Mouse (Mus musculus) thymus, postnatal 25 days (tissue): ENCODE measurements at regions not wholly inside any gene's neighbourhood (a gene's known extent, or its start where the extent isn't known, plus 50 kb on each side); places are given as distances from the start of the nearest gene placed in this dataset.

Experiments used
- DNase-seq: peaks from one replicate; pipeline ENCODE4 v3.0.0; 2022

DNA sequence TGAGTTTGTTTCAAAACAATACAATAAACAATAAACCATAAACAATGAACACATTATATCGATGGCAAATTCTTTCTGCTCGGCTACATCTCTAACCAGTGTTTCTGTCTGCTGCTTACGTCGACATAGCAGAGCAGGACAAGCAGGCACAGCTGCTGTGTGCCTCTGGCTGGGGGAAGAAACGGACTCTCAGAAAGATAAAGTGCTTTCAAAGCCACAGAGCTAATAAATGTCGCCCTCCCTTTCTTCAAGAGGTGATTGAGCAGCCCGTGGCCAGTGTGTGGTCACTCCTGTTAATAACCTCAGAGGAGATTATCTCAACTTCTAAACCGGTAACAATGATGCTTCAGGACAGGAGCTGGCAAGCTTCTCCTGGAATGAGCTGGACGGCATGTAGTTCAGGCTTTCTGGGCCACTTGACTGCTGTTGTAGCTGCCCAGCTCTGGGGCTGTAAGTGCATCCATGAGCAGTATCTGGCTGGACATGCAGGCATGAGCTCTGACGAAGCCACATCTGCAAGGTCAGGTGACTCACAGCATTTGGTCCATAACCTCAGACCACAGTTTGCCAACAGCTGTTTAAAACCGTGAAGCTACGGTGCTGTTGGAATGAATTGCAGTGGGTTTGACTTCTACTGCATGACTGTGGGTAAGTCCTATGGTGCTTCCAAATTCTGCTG lies 55.6 kb downstream of the Evx1 start:
- no peak for DNase-seq

DNA sequence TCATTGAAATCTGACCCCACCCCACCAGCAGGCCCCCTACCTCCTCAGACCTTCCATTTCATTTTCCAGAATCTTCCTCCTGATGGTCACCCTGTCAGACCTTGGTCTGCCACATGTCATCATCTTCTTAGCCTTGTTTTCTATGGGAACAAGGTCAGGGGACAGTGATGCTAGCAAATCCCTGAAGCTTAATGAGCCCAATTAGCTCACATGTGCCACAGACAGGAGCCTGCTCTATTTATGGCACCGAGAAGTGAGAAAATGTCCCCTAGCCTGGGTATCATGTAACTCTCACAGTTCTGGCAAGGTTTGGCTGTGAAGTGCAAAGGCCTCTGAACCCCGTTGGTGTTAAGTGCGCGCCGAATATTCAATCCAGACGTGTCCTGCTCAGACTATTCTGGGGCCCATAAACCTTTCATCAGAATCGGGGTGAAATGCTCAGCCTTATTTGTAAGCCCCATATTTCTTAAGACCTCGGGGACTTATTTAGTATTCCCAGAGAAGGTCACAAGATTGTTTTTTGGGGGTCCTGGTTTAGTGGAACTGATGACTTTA lies 57.6 kb downstream of the Evx1 start:
- DNase-seq: no peak

DNA sequence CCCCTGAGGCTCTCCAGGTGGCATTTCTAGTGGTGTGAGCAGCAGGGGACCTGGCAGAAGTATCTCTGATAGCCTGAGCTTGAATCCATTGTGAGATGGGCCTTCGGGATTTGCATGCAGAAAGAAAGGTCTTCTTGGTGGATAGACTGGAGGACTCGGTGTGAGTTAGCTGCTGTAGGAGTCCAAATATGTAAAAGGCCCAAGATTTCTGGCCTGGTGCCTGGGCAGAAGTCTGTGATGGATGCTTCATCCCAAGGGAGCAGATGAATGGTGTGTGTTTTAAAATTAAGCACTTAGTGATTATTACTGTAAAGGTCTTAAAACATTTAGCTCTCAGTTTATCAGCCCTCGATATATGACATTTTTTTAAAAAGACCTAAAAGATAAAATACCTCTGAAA lies 65.8 kb downstream of the Evx1 start:
- no peak for DNase-seq

DNA sequence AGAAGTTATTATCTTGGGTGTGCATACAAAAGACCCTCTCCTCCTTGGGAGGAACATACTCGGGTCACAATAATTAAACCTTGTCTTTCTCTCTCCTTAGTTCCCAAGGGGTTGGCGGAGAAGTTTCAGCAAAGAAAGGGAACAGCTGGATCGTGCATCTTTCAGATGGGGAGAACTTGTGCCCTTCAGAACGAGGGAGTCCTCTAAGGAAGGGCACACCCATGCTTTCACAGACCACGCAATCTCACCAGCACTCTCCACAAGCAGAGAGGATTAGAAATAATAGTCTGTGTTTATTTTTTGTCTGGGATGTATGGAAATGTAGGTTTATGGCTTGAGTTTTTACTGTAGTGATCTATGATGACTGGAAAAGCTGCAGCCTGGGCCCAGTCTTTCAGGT lies 66.3 kb downstream of the Evx1 start:
- no peak for DNase-seq

DNA sequence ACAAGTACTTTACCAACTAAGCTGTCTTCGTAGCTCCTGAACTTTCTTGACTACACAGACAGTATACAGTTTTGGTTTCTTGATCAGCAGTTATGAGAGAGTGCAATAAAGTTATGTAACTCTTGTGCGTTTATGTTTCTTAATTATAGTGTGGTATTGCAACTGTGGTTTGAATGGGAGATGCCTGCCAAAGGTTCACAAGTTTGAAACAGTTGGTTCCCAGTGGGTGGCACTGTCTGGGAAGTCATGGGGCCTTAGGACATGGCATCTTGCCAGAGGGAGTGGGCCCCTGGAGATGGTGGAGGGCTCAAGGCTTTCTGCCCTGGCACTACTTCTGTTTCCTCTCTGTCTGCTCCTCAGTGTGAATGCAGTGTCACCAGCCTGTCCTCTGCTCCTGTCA lies 71.7 kb downstream of the Evx1 start:
- DNase-seq: no peak

DNA sequence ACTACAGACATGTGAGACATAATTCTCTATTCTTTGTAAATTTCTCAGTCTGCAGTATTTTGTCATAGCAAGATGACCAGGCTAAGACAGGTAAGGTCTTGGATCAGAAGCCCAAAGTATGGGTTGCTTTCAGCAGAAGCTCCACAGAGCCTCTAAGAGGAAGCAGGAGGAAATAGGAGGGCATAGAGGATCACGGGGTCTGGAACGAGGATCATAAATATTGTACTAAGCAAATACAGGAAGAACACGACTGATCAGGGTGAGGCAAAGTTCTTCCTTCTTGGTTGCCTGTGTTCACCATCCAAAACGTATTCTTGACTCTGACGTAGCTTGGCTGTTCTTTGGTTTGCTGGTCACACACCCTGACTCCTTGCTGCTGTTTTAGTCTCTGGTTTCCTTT lies 88.1 kb downstream of the Evx1 start:
- no peak for DNase-seq

DNA sequence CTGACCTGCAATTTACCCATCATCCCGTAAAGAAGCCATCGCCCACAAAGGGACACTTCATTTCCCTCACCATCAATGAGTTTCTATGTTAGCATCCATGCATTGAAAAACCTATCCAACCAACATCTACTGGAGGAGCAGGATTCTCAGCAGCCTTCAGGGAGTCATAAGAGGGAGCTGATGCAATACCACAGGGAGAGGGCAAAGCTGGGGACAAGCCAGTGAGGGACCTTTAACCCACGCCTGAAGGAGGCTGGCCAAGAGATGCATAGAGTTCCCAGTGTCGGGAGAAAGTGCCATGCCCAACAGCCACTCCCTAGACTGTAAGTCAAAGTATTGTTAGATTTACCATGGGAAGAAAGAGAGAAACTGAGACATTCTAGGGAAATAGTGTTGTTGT lies 96.7 kb downstream of the Evx1 start:
- no peak for DNase-seq

DNA sequence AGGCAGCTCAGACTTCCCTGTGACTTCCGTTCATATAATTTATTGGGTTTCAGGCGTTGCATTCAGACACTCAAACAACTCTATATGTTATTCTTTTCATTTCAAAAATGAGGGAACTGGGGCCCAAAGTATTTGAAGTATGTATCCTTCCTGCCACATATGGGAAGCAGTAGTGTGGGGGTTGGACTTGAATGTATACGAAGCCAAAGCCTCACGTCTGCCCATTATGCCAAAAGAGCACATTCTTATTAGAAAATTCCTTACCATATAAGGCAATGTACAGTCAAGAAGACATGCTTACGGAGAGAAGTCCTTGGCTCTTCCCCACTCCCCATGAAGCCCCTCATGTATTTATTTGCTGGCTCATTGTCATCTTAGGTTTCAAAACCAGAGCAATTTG lies 97.4 kb downstream of the Evx1 start:
- no peak for DNase-seq

DNA sequence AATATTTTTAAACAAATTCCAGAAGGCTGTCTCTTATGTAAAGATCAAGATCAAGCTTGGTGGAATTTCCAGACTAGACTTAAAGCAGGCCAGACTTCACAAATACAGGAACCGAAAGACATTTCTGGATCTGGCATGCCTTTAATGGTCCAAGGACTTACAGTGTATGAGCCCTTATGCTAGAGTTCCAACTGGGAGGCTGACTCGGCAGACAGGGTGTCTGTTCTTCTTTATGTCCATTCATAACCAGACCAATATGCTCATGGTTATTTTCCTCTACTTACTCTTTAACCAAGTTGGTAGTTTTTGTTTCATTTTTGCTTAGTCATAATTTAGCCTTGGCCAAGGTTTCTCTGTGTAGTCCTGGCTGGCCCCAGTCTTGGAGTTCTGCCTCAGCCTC lies 98.0 kb downstream of the Evx1 start:
- no peak for DNase-seq

DNA sequence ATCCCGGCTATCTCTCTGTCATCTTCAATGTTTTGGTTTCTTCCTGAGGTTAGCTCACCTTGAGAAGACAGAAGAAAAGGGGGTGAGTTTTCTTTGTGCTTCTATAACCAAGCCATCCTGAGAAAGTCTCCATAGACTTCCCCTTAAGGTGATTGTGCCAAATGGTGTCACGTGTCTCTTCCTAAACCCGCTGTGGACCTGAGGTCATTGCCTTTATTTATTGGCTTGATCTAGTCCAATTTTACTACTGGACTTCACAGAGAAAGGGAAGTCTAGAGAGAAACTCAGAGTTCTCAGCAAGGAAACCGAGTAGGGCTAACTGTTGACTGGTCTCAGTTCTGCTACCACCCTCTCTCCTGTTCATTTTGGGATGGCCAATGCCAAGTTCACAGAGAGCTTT lies 100.3 kb downstream of the Evx1 start:
- DNase-seq: no peak

DNA sequence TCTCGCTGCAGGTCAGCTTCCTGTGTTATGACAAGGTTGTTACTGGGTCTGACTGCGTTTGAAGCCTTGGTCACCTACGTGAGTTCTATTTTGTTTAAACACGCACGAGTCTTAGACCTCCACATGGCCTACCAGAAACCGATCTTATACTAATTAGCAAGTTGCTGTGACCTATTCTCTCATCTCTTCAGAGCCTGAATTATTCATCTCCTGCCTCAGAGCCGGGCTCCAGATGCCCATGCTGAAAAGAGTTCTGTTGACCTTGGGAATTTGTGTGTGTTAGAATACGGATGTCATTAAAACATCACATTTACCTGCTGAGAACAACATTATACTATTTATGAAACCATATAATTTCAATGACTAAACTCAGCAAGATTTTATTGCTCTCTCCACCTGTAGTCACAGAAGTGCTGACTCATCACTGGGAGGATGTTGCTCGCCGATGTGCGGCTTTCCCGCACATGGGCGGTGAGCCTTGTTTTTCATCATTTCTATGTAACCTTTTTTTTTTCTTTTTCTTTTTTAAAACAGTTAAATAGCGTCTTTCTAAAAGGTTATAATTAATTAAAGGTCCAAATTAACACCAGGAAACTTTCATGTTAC lies 102.1 kb downstream of the Evx1 start:
- no peak for DNase-seq

DNA sequence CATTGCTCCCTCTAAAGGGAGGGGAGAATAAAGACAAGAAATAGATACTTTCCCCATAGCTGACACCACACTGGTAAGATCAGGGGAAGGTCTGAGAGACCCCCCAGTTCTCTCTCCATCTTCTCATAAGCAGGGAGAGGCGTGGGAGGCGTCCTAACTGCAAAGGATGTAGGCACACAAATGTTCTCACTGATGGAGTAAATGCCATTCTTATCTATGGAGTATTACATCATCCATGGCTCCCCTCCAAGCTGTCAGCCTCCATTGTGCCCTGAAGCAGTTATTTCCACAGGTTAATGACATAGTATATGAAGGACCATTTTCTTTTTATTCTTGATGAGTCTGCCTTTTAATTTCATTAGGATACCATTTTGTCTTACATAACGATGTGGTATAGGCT lies 103.2 kb downstream of the Evx1 start:
- no peak for DNase-seq

DNA sequence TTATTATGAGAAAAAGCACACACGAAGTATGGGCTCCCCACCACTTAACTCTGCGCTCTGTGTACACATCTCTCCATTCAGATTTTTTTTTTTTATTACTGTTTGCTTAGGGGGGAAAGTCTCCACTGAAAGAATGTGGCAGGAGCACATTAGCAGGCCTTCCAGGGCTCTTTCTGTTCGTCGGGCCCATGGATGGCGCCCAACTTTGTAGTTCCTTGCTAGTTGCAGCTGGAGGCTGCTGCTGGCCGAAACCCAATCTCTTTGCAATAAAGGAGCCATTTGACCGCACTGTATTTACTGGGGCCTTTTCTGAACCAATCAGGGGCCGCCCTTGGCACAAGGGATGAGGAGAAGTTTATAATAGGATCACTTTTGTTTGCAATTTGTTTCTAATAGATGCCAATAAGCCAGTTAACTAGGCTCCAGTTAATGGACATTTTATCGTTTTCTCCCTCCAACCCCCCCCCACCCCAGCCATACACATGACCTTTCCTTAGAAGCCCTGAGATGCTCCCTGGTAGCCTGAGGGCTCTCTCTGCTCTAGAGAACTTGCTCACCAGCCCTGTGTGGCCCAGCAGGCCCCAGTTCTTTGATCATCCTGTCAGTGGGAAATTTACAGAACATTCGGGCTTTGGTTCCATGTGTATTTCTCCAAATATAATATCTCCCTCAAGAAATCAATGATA lies 104.3 kb downstream of the Evx1 start:
- no peak for DNase-seq

DNA sequence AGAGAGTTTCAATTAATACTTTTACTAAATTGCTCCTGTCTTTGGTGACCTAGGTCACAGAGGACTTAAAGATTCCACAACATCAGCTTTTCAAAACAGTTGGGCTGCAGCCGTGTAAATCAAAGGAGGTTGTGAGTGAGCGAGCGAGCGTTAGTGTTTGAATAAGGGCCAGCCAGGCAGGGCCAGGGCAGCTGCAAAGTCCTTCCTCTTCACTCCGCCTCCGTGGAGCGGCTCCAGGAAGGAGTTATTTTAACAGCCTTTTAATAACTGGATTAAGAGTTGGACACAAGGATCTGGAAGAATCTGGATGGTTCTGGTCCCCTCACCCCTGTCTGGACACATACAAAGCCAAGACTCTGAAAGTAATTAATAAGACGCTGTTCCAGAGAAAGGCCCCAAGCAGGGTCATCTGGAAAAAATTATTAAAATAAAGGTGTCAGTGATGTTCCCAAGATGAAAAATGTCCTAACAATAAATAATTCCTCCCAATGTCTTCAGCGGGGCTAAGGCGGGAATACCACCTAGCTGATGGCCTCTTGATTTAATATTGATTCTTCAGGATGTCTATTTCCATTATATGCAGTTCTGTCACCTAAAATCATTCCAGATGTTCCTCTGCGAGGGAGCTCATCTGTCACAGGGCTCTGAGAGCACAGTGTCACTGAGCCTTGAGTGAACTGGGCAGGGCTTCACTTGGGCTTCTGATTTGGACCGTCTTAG lies 105.3 kb downstream of the Evx1 start:
- DNase-seq: no peak

DNA sequence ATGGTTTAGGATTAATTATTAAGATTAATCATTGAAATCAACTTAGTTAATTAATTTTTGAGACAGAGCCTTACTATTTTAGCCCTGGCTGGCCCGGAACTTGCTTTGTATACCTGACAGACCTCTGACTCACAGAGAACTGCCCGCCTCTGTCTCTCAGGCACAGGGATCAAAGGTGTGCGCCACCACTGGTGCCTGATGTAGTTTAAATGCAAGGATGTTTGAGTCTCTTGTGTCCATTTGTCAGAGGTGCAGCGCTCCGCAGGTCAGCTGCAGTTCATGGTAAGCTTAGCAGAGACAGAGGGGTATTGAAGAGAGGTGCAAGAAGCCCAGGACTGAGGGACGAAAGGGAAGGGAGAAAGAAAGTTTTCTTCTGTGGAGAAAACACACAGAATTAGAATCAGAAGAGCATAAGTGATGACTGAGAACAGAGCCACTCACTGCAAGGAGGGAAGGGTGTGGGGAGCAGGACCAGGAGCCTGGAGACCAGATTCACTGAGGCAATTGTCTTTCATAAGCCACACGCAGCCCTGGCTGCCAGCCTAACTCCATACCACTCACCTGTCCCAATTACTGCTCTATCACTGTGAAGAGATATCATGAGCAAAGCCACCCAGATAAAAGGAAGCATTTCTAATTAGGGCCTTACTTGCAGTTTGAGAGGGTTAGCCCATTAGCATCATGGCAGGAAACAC lies 107.1 kb downstream of the Evx1 start:
- DNase-seq: no peak

DNA sequence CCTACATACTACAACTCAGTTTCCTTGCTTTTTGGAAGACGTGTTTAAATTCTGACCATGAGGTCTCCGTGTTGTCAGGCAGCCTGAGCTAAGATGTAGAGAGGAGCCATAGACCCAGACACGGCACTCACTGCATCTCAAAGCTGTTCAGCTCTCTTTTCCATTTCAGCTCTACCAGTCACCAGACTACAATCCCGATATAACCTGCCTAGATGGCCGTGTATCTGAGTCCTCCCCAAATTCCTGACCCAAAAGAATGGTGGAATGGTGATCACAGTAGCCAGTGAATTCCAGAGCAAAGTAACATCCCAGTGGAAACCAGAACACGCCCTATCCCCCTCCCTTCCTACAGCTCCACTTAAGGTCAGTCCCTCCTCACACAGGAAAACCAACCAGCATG lies 108.5 kb downstream of the Evx1 start:
- no peak for DNase-seq

DNA sequence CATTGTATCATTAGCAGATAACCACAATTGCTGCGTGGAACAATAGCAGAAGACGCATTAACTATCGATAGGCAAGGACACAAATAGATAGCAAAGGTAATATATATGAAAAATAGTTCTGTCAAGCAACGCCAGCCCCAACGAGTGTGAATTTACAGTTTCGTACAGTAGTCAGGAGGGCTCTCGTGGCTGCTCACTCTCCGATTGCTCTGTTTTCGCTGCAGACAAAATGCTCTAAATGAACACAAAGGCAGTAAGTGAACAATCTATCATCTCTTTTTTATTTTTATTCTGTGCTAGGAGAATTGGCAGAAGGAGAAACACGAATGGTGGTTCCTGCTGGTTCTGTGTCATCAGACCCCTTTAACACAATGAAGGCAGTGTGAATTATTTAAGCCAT lies 109.4 kb downstream of the Evx1 start:
- DNase-seq: no peak

DNA sequence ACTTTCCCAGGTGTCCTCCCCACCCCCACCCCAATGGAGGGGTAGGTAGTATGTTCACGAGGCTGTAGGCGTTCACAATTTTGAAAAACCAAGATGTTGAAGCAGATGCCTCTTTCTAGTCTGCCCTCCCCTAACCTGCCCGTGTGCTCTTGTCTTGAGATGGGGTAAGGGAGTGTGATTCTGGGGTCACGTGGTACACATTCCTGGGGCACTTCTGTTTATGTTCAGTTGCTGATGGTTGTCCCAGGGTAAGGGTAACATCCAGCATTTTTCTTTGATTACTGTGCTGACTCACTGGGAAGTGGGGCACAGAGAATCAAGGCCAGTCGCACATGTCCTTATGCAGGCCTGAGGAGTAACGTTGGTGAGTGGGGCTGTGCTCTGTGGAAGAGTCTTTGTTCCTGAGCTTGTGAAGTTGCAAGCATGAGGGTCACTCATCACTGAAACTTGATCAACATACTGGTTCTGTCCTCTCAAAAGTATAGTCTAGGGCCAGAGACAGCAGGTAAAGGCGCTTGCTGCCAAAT lies 110.3 kb downstream of the Evx1 start:
- DNase-seq: no peak

DNA sequence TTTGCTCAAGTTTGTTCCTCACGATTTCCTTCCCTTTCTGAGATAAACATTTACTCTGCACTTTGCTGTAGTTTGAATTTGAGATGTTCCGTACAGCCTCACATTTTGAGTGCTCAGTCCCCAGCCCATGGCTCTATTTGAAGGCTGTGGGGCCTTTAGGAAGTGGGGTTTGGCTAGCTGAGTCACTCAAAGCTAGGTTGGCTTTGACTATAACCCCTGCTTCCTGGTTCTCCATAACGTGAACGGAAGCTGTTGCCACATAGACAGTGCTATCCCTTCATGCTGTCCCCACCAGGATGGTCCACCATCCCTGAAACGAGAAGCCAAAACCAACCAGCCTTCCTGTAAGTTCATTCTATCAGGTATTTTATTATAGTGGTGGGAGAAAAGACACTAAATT lies 111.1 kb downstream of the Evx1 start:
- no peak for DNase-seq

DNA sequence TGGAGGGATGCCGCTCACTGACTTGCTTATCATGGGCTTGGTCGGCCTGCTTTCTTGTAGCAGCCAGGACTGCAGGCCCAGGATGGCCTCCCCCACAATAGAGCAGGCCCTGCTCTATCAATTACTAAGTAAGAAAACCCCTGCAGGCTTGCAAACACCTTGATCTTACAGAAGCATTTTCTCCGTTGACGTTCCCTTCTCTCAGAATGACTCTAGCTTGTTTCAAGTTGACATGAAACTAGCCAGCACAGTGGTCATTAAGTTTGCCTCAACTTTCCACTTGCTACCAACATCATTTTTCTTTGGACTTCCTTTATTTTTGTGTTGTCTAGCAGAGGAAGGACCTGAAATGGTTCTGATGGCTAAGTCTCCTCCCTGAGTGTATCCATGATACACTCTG lies 111.8 kb downstream of the Evx1 start:
- DNase-seq: no peak

DNA sequence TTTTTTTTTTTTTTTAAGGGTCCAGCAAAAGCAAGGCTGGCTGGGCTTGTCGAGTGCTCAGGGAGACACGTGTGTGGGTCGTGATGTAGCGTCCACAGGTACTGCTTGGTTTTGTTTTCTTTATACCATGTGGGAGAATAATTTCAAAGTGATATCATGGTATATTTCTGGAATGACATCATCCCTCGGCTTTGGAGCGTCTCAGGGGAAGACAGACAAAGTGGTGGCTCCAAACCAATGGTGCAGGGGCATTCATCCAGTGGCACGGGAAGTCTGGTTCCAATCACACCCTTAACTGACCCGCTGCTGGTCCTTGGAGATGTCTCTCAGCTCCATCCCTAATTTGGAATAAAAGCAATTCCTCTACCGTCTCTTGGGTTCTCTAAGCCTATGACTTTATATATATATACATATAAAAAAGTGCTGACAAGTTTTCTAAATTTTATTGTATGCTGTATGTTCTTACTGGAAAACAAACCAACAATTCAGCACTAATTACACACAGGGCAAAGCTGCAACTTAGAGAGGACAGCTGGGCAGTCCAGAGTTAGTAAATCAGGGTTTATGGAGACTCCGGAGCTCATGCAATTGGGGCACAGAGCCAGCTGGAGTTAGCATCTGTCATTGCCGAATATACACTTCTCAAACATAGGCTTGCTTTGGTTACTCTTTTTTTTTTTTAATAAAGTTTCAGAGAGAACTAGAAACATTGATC lies 115.3 kb downstream of the Evx1 start:
- DNase-seq: no peak

DNA sequence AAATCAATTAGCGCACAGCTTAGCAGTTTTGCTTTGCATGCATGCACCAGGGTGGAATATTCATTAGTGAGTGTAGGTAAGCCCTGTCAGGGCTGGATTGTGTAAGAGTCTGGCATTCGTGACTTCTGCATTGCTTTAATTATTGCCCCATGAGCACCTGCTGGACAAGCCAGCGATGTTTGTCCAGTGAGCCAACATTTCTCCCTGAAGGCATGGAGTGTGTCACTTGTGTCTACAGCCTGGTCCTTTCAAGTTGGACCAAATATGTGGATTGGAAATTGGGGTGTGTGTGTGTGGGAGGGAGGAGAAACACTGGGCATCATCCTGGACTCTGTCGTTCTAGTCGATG lies 115.9 kb downstream of the Evx1 start:
- DNase-seq: no peak
